Mouse (Mus musculus): ENCODE results near the gene Skiv2l. TPM values are rescaled to one million over a fixed set of nuclear protein-coding genes. Genes with fewer than 3 reads are reported as not detected.

Skiv2l gene
- polyA plus RNA-seq, 1 experiment from 2014 or later, result 16.7 TPM

DNA sequence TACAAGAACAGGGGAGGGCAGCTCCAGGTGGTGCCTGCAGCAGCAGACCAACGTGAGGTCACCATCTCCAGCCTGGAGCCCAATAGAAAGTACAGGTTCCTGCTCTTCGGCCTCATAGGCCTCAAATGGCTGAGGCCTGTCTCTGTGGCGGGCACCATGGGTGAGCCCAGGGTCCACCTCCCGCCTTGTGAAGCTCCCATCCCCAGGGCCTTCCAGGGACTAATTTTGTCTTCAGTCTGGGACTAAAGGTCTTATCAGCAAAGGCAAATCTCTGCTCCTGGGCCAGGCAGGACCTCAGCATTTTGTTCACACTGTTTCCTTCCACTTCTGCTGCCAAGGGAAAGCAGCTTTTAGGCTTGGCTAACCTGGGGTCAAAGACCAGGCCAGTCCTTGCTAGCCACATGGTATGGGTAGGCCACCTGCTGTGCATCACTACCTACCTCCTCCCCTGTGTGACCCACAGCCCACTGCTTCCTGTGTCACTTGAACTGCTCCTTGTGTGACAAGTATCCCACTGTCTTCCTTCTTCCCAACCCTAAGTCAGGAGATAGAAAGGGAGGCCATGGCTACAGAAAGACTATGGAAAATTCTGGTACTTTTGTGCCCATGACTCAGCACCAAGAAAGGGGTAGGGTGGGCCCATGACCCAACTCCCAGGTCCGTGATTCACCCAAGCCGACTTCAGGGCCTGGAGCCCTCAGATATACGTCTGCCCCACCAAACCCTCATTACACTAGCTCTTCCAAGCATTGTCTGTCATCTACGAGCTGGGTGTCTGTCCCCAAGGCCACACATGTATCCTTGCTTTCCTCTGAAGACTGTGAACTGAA lies 53.5 kb downstream of the Skiv2l start:
- Histone ChIP-seq H3K27ac (no peak overlapping the region), H3K4me3 (ENCODE audit: inconsistent target) (no peak overlapping the region), H3K36me3 (ENCODE audit: inconsistent target) (no peaks in the 10 kb centered on the region), H3K79me2 (ENCODE audit: inconsistent target) (no peaks in the 10 kb centered on the region)
- 91% methylated on average over 8 of the region's 8 CpGs for WGBS (ENCODE audit: missing documents)

- 65% methylated on average over 9 of the region's 9 CpGs for WGBS (ENCODE audit: missing documents)
- Histone ChIP-seq H3K79me2 (ENCODE audit: inconsistent target) (no peaks in the 10 kb centered on the region), H3K4me3 (ENCODE audit: inconsistent target) (no peak overlapping the region), H3K27ac (no peak overlapping the region), H3K36me3 (ENCODE audit: inconsistent target) (no peaks in the 10 kb centered on the region)
Observed at GRCm38 (mm10) chr17:34795633-34796032, 54.4 kb downstream of the Skiv2l start.

DNA sequence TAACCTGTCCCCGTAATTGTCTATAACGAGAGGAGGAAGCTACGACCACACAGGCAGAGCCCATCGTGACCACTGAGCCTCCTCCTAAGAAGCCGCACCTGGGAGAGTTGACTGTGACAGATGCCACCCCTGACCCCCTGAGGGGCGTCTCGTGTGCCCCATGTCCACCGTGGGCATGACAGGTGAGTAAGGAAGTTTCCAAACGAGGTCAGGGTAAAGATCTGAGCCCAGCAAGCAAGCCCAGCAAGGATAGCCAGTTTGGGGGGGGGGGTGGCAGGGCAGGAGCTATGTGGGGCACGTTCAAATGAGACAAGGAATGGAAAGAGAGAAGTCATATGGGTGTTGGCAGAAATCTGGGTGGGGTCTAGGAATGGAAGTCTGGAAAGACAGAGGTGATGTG lies 55.0 kb downstream of the Skiv2l start:
- Histone ChIP-seq H3K4me3 (ENCODE audit: inconsistent target) (no peak overlapping the region), H3K36me3 (ENCODE audit: inconsistent target) (no peaks in the 10 kb centered on the region), H3K27ac (no peak overlapping the region), H3K79me2 (ENCODE audit: inconsistent target) (no peaks in the 10 kb centered on the region)
- 80% methylated on average over 9 of the region's 10 CpGs for WGBS (ENCODE audit: missing documents)

Other genes starting within 250 kb of the Skiv2l start
- gene Rnf5, start 246.5 kb downstream of the Skiv2l start, polyA plus RNA-seq (2018), result 45.1 to 50.3 TPM (median 47.5 TPM) in 3 replicates
- gene Agpat1, start 245.9 kb downstream of the Skiv2l start, polyA plus RNA-seq (2018), result 67.5 to 77.3 TPM (median 76.0 TPM) in 3 replicates
- 0.14 to 0.69 TPM (median 0.28 TPM) in 3 replicates for gene Egfl8, start 234.2 kb downstream of the Skiv2l start, polyA plus RNA-seq (2018)
- gene Ppt2, start 221.7 kb downstream of the Skiv2l start, polyA plus RNA-seq (2018), result 71.0 to 95.1 TPM (median 79.6 TPM) in 3 replicates
- gene Prrt1, start 220.7 kb downstream of the Skiv2l start, polyA plus RNA-seq (2018), result 0.16 to 0.25 TPM in 2 of 3 replicates, not detected in the other
- 12.5 to 24.4 TPM (median 15.0 TPM) in 3 replicates for gene Fkbpl, start 205.4 kb downstream of the Skiv2l start, polyA plus RNA-seq (2018)
- gene Atf6b, start 203.1 kb downstream of the Skiv2l start, polyA plus RNA-seq (2018), result 31.4 to 62.2 TPM (median 57.9 TPM) in 3 replicates
- not detected in 3 replicates for gene Tnxb, start 179.7 kb downstream of the Skiv2l start, polyA plus RNA-seq (2018)
- gene C4b, start 106.3 kb downstream of the Skiv2l start, polyA plus RNA-seq (2018), result 0.21 to 1.4 TPM (median 0.32 TPM) in 3 replicates
- not detected in 3 replicates for gene Cyp21a1, start 45.6 kb downstream of the Skiv2l start, polyA plus RNA-seq (2018)
- 23.5 to 36.5 TPM (median 28.1 TPM) in 3 replicates for gene Stk19, start 13.3 kb downstream of the Skiv2l start, polyA plus RNA-seq (2018)
- gene Dxo, start 13.2 kb downstream of the Skiv2l start, polyA plus RNA-seq (2018), result 13.6 to 19.8 TPM (median 15.8 TPM) in 3 replicates
- gene Nelfe, start 181 bp upstream of the Skiv2l start, polyA plus RNA-seq (2018), result 46.9 to 59.7 TPM (median 52.1 TPM) in 3 replicates
- 2.6 to 6.4 TPM (median 4.7 TPM) in 3 replicates for gene Cfb, start 12.3 kb upstream of the Skiv2l start, polyA plus RNA-seq (2018)
- 5.4 to 6.2 TPM (median 5.5 TPM) in 3 replicates for gene Zbtb12, start 29.3 kb upstream of the Skiv2l start, polyA plus RNA-seq (2018)
- gene Gm20547, start 31.8 kb upstream of the Skiv2l start, polyA plus RNA-seq (2018), result not detected in 3 replicates
- 0.63 to 0.95 TPM (median 0.86 TPM) in 3 replicates for gene C2, start 48.1 kb upstream of the Skiv2l start, polyA plus RNA-seq (2018)
- 59.6 to 100 TPM (median 69.3 TPM) in 3 replicates for gene Ehmt2, start 48.3 kb upstream of the Skiv2l start, polyA plus RNA-seq (2018)
- not detected in 3 replicates for gene Slc44a4, start 64.3 kb upstream of the Skiv2l start, polyA plus RNA-seq (2018)
- 80.3 to 98.8 TPM (median 81.2 TPM) in 3 replicates for gene Neu1, start 81.0 kb upstream of the Skiv2l start, polyA plus RNA-seq (2018)
- gene Hspa1b, start 109.0 kb upstream of the Skiv2l start, polyA plus RNA-seq (2018), result 0.57 to 1.2 TPM (median 0.69 TPM) in 3 replicates
- not detected in 3 replicates for gene Gm20481, start 119.7 kb upstream of the Skiv2l start, polyA plus RNA-seq (2018)
- gene Hspa1a, start 121.9 kb upstream of the Skiv2l start, polyA plus RNA-seq (2018), result 1.2 to 1.9 TPM (median 1.8 TPM) in 3 replicates
- 0.47 to 1.7 TPM (median 0.96 TPM) in 3 replicates for gene Hspa1l, start 122.5 kb upstream of the Skiv2l start, polyA plus RNA-seq (2018)
- gene Lsm2, start 131.7 kb upstream of the Skiv2l start, polyA plus RNA-seq (2018), result 16.5 to 52.8 TPM (median 51.4 TPM) in 3 replicates
- gene Vars, start 150.8 kb upstream of the Skiv2l start, polyA plus RNA-seq (2018), result 7.7 to 37.5 TPM (median 19.2 TPM) in 3 replicates
- gene Vwa7, start 166.4 kb upstream of the Skiv2l start, polyA plus RNA-seq (2018), result 0.06 to 0.32 TPM (median 0.07 TPM) in 3 replicates
- gene Sapcd1, start 177.8 kb upstream of the Skiv2l start, polyA plus RNA-seq (2018), result not detected in 3 replicates
- gene Msh5, start 196.5 kb upstream of the Skiv2l start, polyA plus RNA-seq (2018), result 0.48 to 0.51 TPM (median 0.50 TPM) in 3 replicates
- 359 to 667 TPM (median 372 TPM) in 3 replicates for gene Clic1, start 199.8 kb upstream of the Skiv2l start, polyA plus RNA-seq (2018)
- 3.3 to 9.6 TPM (median 4.8 TPM) in 3 replicates for gene Ddah2, start 208.8 kb upstream of the Skiv2l start, polyA plus RNA-seq (2018)
- gene Ly6g6c, start 215.2 kb upstream of the Skiv2l start, polyA plus RNA-seq (2018), result not detected in 3 replicates
- 0.17 TPM in 1 of 3 replicates, not detected in the others for gene Mpig6b, start 216.0 kb upstream of the Skiv2l start, polyA plus RNA-seq (2018)
- gene Ly6g6e, start 226.7 kb upstream of the Skiv2l start, polyA plus RNA-seq (2018), result not detected in 3 replicates
- gene Ly6g6d, start 227.9 kb upstream of the Skiv2l start, polyA plus RNA-seq (2018), result 0.43 to 1.7 TPM (median 0.88 TPM) in 3 replicates
- gene Ly6g6f, start 235.4 kb upstream of the Skiv2l start, polyA plus RNA-seq (2018), result not detected in 3 replicates
- gene Abhd16a, start 239.1 kb upstream of the Skiv2l start, polyA plus RNA-seq (2018), result 33.9 to 63.2 TPM (median 53.2 TPM) in 3 replicates

All from macrophage (primary cell).